Mouse (Mus musculus) gastrocnemius, adult 18-20 months (tissue): ENCODE data around the gene Ttc28. TPM values are rescaled to one million over a fixed set of nuclear protein-coding genes. Genes with fewer than 3 reads are reported as not detected.

ENCODE experiments used
- DNase-seq: peaks from one replicate; pipeline ENCODE4 v3.0.0; 2021; ENCODE audit warnings: low spot score
- total RNA-seq, 2 experiments: library from RNA; stranded (reverse); gene quantifications; 2 replicates each; pipeline ENCODE4 v1.2.3; 2021

Ttc28 gene
- total RNA-seq, 2 experiments from 2014 or later: 12.3 to 13.2 TPM

GRCm38 (mm10) chr5:111163377-111163776 is 283.8 kb downstream of the Ttc28 start:
- no peak for DNase-seq

GRCm38 (mm10) chr5:111164348-111164920 is 284.8 kb downstream of the Ttc28 start:
- no peak for DNase-seq

- no peak for DNase-seq
Observed at GRCm38 (mm10) chr5:111170383-111170782, 290.8 kb downstream of the Ttc28 start.

GRCm38 (mm10) chr5:111175410-111175809 is 295.8 kb downstream of the Ttc28 start:
- no peak for DNase-seq

- no peak for DNase-seq
Observed at GRCm38 (mm10) chr5:111175842-111176241, 296.2 kb downstream of the Ttc28 start.

GRCm38 (mm10) chr5:111176441-111176840 is 296.8 kb downstream of the Ttc28 start:
- DNase-seq: no peak

GRCm38 (mm10) chr5:111178324-111179076 is 298.9 kb downstream of the Ttc28 start:
- peak; percentile 40 for DNase-seq

- DNase-seq: no peak
Observed at GRCm38 (mm10) chr5:111179651-111180050, 300.0 kb downstream of the Ttc28 start.

- DNase-seq: no peak
Observed at GRCm38 (mm10) chr5:111180091-111181053, 300.8 kb downstream of the Ttc28 start.

GRCm38 (mm10) chr5:111181204-111181912 is 301.8 kb downstream of the Ttc28 start:
- DNase-seq: no peak

GRCm38 (mm10) chr5:111186600-111186999 is 307.0 kb downstream of the Ttc28 start:
- no peak for DNase-seq

- no peak for DNase-seq
Observed at GRCm38 (mm10) chr5:111191972-111192371, 312.4 kb downstream of the Ttc28 start.

GRCm38 (mm10) chr5:111194829-111195228 is 315.2 kb downstream of the Ttc28 start:
- no peak for DNase-seq

GRCm38 (mm10) chr5:111195488-111196485 is 316.2 kb downstream of the Ttc28 start:
- DNase-seq: peak; percentile 27

GRCm38 (mm10) chr5:111197727-111198126 is 318.1 kb downstream of the Ttc28 start:
- no peak for DNase-seq

- DNase-seq: no peak
Observed at GRCm38 (mm10) chr5:111200167-111200840, 320.7 kb downstream of the Ttc28 start.

- peak; percentile 42 for DNase-seq
Observed at GRCm38 (mm10) chr5:111200915-111201610, 321.5 kb downstream of the Ttc28 start.

- no peak for DNase-seq
Observed at GRCm38 (mm10) chr5:111204221-111204620, 324.6 kb downstream of the Ttc28 start.
